Mouse (Mus musculus) left cerebral cortex, postnatal 25 days (tissue): ENCODE results near the gene Arhgap35. TPM values are rescaled to one million over a fixed set of nuclear protein-coding genes. Genes with fewer than 3 reads are reported as not detected.

Experiments
- total RNA-seq, 2 experiments: library from RNA; stranded (reverse); gene quantifications; 2 replicates each; pipeline ENCODE4 v1.2.3; 2021

Gene Arhgap35
- total RNA-seq, 2 experiments from 2014 or later = 137 to 139 TPM

Other genes starting within 250 kb of the Arhgap35 start
- 100 to 1,000 TPM; 105 to 120 TPM for gene Sae1, start 227.2 kb downstream of the Arhgap35 start, total RNA-seq
- gene Zc3h4, start 214.1 kb downstream of the Arhgap35 start, total RNA-seq = 10 to 100 TPM; 58.6 to 58.8 TPM
- gene Tmem160, start 162.2 kb downstream of the Arhgap35 start, total RNA-seq = 10 to 100 TPM; 66.5 to 80.1 TPM
- 10 to 100 TPM; 10.5 to 11.0 TPM for gene Npas1, start 137.3 kb downstream of the Arhgap35 start, total RNA-seq
- not detected for gene Ceacam15, start 60.7 kb upstream of the Arhgap35 start, total RNA-seq
- gene Ceacam9, start 106.9 kb upstream of the Arhgap35 start, total RNA-seq = under 1 TPM in 1 of 2 experiments, not detected in 1; 0.25 TPM
- 100 to 1,000 TPM; 278 to 295 TPM for gene Ap2s1, start 123.4 kb upstream of the Arhgap35 start, total RNA-seq
- gene Slc1a5, start 166.3 kb upstream of the Arhgap35 start, total RNA-seq = 1 to 10 TPM; 3.9 to 4.9 TPM
- 100 to 1,000 TPM; 314 to 335 TPM for gene Strn4, start 200.9 kb upstream of the Arhgap35 start, total RNA-seq
- gene Fkrp, start 201.7 kb upstream of the Arhgap35 start, total RNA-seq = 10 to 100 TPM; 47.7 to 50.8 TPM
- gene Prkd2, start 227.9 kb upstream of the Arhgap35 start, total RNA-seq = 1 to 10 TPM; 3.8 to 7.3 TPM